Mouse (Mus musculus) gastrocnemius, postnatal 36 days (tissue): ENCODE data around the gene Fbxw11. TPM values are rescaled to one million over a fixed set of nuclear protein-coding genes. Genes with fewer than 3 reads are reported as not detected.

Source experiments
- DNase-seq, 2 experiments: peaks; one replicate each; pipeline ENCODE4 v3.0.0; 2022
- intact Hi-C: fragments of 180-260 bp; cut with DNase I; formaldehyde crosslinking; loops from one replicate; pipeline ENCODE4 v1.15.1; 2025
- total RNA-seq, 2 experiments: library from RNA; stranded (reverse); gene quantifications; 2 replicates each; pipeline ENCODE4 v1.2.3; 2021

Gene Fbxw11
- total RNA-seq, 2 experiments from 2014 or later = 51.0 to 52.6 TPM

- intact Hi-C loops = no loop called here
Measured at GRCm38 (mm10) chr11:32737729-32738128, 95.2 kb downstream of the Fbxw11 start.

GRCm38 (mm10) chr11:32743891-32744290, 101.4 kb downstream of the Fbxw11 start:
- DNase-seq = no peak
- intact Hi-C loops = no loop called here

More at GRCm38 (mm10) chr11:32737729-32738128, 95.2 kb downstream of the Fbxw11 start:
- no peak for DNase-seq

GRCm38 (mm10) chr11:32744463-32744862, 101.9 kb downstream of the Fbxw11 start:
- no peak for DNase-seq
- intact Hi-C loops = no loop called here

- no peak for DNase-seq
- intact Hi-C loops = no loop called here
Measured at GRCm38 (mm10) chr11:32745466-32745865, 102.9 kb downstream of the Fbxw11 start.

GRCm38 (mm10) chr11:32746036-32746435, 103.5 kb downstream of the Fbxw11 start:
- intact Hi-C loops = no loop called here
- no peak for DNase-seq

GRCm38 (mm10) chr11:32746475-32746874, 104.0 kb downstream of the Fbxw11 start:
- intact Hi-C loops = no loop called here
- no peak for DNase-seq

- no peak for DNase-seq
- intact Hi-C loops = no loop called here
Measured at GRCm38 (mm10) chr11:32748800-32749199, 106.3 kb downstream of the Fbxw11 start.

- DNase-seq = no peak
- intact Hi-C loops = no loop called here
Measured at GRCm38 (mm10) chr11:32751863-32752594, 109.5 kb downstream of the Fbxw11 start.

GRCm38 (mm10) chr11:32752595-32752885, 110.0 kb downstream of the Fbxw11 start:
- intact Hi-C loops = no loop called here
- no peak for DNase-seq

GRCm38 (mm10) chr11:32753358-32753757, 110.8 kb downstream of the Fbxw11 start:
- no peak for DNase-seq
- intact Hi-C loops = no loop called here

- intact Hi-C loops = no loop called here
- DNase-seq = no peak
Measured at GRCm38 (mm10) chr11:32762773-32763172, 120.2 kb downstream of the Fbxw11 start.

GRCm38 (mm10) chr11:32767496-32768230, 125.1 kb downstream of the Fbxw11 start:
- intact Hi-C loops = no loop called here
- DNase-seq = no peak

- no peak for DNase-seq
- intact Hi-C loops = no loop called here
Measured at GRCm38 (mm10) chr11:32768642-32769343, 126.3 kb downstream of the Fbxw11 start.

GRCm38 (mm10) chr11:32780747-32781536, 138.4 kb downstream of the Fbxw11 start:
- DNase-seq = no peak
- intact Hi-C loops = no loop called here

- intact Hi-C loops = no loop called here
Measured at GRCm38 (mm10) chr11:32781633-32782404, 139.3 kb downstream of the Fbxw11 start.

GRCm38 (mm10) chr11:32782724-32783123, 140.2 kb downstream of the Fbxw11 start:
- intact Hi-C loops = no loop called here
- peak in 1 of 2 experiments; percentile 35 for DNase-seq

More at GRCm38 (mm10) chr11:32781633-32782404, 139.3 kb downstream of the Fbxw11 start:
- DNase-seq = no peak

GRCm38 (mm10) chr11:32785591-32786147, 143.1 kb downstream of the Fbxw11 start:
- no peak for DNase-seq

GRCm38 (mm10) chr11:32786201-32786600, 143.7 kb downstream of the Fbxw11 start:
- DNase-seq = peak in 1 of 2 experiments; percentile 12
- intact Hi-C loops = no loop called here

More at GRCm38 (mm10) chr11:32785591-32786147, 143.1 kb downstream of the Fbxw11 start:
- intact Hi-C loops = no loop called here

- intact Hi-C loops = no loop called here
Measured at GRCm38 (mm10) chr11:32794759-32795445, 152.4 kb downstream of the Fbxw11 start.

More at GRCm38 (mm10) chr11:32794759-32795445, 152.4 kb downstream of the Fbxw11 start:
- DNase-seq = no peak
